Mouse (Mus musculus) megakaryocyte-erythroid progenitor cell, adult 5-6 weeks (primary cell): ENCODE measurements around the gene Pou2f1. TPM values are rescaled to one million over a fixed set of nuclear protein-coding genes. Genes with fewer than 3 reads are reported as not detected.

ENCODE experiments used
- ATAC-seq: replicated peaks from 2 replicates; pipeline ENCODE4 v1.8.0; 2016; ENCODE audit warnings: mild to moderate bottlenecking, inconsistent platforms; ENCODE audit not compliant: severe bottlenecking, poor library complexity, low FRiP score, low TSS enrichment
- total RNA-seq, 2 experiments: library from RNA; stranded (forward) in 1 of 2; stranded (reverse) in 1 of 2; fragments of 200-1000, 215-1000 nt in 1 of 2; fragments of >200 nt in 1 of 2; fragmentation: Nextera tagmentation in 1 of 2; gene quantifications; 2 replicates each; pipeline ENCODE4 v1.2.3; 2014 to 2017

Pou2f1 gene
- total RNA-seq, 2 experiments from 2014 or later, result 13.0 to 28.8 TPM

DNA sequence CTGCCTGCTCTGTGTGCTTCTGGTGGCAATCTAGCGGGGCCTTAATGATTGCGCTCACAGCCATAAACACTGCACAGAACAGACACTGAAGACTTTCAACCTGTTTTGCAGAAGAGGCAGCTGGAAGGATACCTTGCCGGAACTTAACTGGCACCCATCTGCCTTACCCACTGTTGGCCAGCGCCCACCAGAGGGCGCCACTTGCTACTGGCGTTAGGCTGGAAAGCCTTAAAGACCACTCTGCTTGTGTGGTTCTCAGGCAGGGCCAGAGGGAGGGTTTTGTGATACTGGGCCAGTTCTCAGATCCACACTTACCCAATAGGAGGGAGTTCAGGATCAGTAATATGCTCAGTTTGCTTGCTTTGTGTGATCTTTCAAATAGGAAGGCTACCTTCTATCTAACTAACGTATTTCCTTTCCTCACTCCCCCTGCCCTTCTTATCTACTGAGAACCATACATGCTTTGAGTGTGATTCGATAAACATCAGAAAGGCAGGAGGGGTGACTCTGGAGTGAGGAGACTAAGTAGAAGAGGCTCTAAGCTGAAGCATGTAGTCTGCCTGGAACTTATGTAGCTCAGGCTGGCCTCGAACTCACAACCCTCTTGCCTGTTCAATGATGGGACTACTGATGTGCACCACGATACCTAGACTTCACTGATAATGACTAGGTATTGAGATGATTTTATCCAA lies 148.6 kb downstream of the Pou2f1 start:
- peak; percentile 66 for ATAC-seq

DNA sequence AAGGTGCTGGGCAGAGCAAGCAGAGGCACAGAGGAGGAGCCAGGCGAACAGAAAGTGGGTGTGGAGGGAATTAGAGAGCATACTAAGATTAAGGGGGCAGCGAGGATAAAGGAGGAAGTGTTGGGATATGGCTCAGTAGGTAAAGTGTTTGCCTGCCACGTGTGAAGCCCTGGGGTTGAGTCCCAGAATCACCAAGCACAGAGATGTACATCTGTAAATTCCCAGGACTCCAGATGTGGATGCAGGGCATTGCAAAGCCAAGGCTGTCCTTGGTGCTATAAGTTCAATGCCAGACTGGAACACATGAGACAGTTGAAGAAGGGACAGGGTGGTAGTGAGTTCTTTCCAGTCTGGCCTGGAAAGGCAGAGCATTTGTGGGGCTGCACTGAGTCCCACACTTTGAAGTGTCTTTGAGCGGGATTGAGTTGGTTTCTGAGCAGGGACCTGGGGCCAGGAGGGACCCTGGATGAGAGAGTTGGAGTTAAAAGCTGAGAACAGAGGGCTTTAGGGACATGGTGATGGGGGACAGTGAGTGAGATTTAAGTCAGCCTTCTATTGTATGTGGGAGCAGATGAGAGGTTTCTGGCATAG lies 149.3 kb downstream of the Pou2f1 start:
- ATAC-seq, result no peak

DNA sequence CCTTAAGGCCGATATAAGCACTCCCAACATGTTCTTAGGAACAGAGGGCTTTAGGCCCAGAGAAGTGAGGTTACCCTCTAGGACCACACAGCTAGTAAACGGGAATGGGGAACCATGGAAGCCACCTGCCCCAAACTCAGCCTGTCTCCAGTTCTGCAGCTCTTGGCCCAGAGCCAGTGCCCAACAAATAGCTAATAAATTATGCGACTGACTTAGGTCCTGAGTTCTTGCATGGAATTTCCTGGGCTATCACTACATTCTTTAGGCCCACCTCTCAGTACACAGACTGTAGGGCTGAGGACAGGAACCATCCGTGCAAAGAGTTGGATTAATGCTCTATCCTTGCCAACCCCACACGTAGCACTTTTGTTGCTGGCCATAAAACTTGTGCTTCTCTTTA lies 150.3 kb downstream of the Pou2f1 start:
- ATAC-seq, result no peak

DNA sequence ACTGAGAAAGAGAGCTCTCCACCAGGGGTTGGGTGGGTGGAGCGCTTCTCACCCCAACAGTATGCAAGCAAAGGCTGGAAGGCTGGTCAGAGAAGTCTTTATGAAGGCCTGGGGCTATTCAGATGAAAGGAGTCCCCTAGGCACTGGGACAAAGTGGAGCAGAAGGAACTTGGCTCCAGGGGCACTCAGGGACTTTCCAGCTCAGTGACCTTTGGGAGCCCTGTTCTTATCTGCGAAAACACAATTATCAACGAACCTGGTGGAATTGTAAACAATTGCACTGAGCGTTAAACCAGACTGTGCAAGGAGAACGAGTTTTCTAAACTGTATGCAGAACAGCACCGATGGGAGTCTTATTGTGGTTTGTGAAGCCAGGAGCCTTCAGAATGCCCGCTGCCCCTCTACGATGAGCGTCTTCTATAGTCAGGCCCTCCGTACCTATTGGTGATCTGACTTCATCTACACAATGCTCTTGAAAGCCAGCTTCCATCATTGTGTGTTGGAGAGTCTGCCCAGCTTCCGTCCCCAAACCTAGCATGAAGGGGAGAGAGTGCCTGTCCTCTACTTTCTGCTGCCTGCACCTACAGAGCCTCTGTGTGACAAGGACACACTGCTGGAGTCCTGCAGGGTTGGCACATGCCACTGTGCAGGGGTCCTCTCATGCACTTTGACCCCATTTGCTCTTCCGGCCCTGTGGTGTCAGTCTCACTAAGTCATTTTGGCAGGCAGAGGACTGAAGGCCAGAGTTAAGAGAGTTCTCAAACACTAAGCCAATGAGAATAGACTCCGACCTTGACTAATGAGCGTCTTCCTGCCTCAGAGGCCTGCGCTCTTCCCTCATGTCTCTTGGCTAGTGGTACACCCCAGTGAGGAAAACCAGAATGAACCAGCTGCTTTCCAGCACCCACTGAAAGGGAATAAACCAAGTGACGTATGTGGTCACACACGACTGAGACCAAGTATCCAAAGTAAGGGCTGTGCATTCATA lies 152.7 kb downstream of the Pou2f1 start:
- ATAC-seq, result no peak

DNA sequence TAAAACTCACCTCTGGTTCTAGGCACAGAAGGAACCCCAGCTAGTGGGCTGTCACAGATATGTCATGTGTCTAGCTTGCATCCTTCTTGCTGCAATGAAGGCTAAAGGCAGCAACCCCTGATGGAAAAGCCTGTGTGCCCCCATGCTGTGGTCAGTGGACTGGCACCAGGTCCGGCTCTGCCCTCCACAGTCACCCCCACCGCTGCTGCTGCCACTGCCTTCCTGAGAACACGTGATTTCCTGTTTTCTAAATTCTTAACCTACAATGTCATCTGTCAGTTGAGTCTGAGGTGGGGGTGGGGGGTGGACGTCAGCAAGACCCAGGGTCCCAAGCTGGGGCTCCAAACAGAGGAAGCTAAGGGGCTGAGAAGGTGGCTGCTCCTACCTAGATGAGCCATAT lies 153.6 kb downstream of the Pou2f1 start:
- no peak for ATAC-seq

DNA sequence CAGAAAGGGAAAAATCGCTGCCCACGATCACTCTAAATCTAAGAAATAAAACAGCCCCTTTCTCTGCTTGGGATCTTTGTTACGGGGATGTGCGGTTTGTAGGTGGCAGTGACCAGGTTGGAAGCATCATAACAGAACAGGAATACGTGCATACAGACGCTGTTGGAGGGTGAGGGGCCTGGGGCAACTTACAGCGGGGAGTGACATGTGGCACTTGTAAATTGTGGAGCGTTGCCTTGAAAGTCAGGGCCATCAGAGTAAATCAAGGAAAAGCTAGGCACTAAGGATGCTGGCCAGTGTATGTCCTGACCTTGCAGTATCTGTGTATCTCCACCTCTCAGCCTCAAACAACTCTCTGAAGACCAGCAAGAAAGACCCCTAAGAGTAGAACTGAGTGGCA lies 154.1 kb downstream of the Pou2f1 start:
- ATAC-seq, result no peak

DNA sequence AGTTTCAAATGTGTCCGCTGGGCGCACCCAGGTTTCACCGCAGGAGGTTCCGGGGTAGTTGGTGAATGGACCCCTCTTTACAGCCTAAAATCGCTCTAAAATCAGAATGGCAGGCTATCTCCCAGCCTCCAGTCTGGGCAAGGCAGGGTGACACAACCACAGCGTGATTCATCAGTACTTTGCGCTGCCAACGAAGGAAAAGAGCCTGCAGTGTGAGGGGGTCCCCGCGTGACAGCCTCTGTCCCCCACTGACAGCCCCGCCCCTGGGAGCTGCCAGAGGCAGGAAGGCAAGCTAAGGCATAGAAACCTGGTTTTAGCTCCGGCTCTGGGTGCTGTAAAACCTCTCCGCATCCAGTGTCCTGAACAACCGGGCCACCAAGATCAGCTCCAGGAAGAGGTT lies 157.1 kb downstream of the Pou2f1 start:
- ATAC-seq, result peak; percentile 41

DNA sequence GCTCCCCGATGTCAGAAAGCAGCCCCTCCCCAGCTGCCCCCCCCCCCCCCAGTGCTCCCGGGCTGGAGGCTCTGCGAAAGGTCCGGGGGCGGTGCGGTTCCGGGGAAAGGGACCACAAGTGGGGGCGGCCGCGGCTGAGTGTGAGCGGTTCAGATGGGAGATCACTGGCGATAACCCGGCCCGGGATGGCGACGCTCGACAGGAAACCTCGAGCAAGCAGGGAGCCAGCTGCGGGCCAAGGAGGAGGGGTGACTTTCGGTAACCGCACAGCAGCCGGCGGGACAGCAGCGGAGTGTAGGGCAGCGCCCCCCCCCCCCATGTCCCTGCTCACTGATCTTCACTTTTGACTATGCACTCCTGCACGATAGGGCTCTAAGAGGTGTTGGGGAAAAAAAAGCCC lies 157.5 kb downstream of the Pou2f1 start:
- peak; percentile 56 for ATAC-seq

DNA sequence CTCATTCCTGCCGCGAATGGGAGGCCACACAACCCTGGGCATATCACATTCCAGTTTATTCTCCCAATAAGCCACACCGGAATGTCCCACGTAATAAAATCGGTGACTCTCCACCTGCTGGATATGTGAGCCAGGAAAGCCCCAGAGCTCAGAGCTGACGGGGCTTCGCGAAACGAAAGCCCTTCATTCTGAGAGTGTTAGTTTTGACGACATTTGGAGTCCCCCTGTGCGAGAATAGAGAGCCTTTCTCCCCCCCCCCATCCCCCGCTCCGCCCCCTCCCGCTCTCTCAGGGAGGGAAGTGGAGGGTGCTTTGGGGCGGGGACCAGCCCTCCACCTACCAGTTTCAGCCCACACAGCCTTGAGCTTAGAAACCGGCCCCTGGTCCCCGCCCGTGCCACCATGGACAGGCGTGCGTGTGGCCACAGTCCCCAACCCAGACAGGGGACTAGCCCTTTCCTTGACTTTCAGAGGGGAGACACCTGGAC lies 158.0 kb downstream of the Pou2f1 start:
- peak; percentile 18; the same call in 1 of the 2 replicates for ATAC-seq

DNA sequence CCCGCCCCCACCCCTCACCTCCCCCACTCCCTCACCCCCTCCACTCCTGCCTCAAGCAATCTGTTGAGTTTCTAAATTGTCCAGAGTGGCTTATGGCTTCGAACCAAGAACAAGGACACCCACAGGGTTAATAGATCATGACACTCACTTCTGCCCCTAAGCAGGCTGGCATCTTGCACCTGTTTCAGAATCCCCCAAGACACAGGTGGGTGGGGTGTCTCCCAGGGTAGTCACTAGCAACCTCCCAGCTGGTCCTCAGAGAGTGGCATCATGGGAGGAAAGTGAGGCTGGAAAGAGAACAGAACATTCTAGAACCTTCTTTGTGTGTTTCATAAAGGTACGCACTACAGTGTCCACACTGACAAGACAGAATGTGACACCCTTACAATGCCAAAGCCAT lies 158.9 kb downstream of the Pou2f1 start:
- no peak for ATAC-seq

DNA sequence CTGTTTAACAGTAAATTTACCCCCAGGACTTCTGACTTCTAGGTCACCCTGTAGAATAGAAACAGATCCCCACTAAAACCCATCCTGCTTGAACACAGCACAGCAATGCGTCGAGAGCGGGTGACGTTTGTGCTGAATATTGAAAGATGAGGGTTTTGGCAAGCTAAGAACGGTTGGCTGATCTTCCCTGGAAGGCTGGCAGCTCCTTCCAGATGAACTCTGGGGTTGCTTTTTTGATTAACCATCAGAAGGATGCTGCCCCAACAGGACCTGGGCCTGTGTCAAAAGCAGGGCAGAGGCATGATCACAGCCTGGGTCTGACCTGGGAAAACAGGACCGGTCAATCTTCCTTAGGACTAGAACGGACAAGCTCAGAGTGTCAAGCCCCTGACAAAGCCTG lies 160.3 kb downstream of the Pou2f1 start:
- ATAC-seq, result no peak

DNA sequence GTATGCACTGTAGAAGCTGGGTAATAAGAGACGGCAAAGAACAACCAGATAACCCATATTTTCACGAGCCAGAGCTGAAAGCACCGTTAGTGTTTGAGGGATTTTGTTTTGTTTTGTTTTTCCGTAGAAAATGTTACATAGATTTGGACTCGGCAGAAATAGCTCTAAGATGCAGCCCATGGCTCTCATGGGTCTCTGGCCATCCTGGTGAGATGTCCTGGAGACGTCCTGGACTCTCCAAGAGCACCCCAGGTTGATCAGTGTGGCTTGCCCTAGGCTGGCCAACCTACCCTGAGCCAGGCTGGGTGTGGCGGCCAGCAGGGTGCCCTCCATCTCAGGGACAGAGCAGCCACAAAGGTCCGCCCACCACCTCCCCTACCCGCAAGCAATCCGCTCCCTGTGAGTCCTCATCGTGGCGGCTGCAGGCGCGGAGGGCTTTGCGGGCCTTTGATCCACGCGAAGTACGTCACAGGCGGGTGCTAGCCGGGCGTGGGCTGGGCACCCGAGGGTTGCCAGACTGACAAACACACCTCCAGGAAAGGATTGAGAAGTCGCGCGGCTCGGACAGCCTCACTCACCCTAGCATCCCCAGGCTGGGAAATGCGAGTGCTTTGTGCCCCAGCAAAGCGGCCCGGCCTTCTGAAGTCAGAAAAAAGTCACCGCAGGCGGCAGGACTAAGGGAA lies 161.8 kb downstream of the Pou2f1 start:
- peak; percentile 58 for ATAC-seq

DNA sequence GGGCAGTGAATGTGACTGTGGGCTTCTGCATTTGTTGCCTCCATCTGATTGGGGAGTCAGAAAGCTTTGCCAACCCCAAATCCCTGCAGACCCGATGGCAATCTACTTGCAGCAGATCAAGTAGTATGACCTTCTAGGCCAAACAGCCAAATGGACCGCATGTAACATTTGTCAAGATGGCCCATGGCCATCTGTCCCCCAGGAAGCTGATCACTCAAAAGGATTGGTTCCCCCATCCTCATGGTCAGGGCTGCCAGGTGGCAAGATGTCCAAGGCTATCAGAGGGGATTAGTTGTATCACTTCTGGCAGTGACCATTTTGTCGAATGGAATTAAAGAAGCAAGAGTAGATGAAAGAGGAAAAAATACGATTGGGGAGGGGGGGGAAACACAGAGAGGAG lies 163.3 kb downstream of the Pou2f1 start:
- no peak for ATAC-seq

DNA sequence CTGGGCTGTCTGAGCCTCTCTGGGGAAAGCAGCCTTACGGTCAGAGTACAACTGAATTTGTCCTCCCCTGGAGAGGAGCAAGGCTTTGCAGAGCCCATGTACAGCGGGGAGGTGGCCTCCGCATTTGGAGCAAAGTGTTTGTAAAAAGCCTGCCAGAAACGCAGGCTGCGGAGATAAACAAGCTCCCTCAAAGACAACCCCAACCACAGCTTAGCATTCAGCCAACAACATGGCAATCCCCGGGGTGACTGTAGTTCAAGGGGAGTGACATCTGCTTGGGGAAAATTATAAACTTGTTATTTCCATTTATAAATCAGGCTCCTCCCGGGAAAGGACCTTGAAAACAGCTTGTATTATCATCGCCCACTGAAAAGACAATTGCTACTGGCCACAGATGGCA lies 164.9 kb downstream of the Pou2f1 start:
- no peak for ATAC-seq

DNA sequence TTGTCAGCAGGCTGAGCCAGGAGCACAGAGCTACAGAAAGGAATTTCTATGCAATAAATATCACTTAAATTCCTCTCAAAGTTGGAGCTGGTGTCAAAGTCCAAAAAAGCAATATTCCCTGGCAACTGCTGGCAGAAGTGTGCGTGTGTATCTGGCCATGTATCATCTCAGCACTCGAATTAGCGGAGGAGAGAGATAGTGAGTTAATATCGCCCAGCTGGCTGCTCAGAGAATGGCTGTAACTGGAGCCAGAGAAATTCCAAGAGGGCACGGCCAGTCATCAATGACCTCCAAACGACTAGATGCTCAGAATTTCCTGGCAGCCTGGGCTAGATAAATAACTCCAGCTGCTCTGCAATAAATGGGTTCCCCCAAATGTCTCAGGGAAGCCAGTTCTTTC lies 166.0 kb downstream of the Pou2f1 start:
- ATAC-seq, result no peak

DNA sequence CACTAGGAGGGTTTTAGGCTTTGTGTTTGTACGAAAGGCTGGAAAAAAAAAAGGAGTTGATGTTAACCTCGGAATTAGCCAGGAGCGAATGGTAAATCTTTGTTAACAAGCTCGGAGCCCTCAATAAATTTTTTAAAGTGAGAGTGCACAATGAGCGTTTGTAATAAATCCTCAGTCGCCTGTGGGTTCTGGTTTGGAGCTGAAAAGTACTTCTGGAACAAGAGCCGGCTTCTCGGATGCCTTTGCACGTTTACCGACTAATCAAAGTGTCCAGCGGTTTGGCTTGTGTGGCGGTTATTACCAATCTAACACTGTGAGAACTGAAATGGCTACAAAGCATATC lies 167.9 kb downstream of the Pou2f1 start:
- ATAC-seq, result no peak

DNA sequence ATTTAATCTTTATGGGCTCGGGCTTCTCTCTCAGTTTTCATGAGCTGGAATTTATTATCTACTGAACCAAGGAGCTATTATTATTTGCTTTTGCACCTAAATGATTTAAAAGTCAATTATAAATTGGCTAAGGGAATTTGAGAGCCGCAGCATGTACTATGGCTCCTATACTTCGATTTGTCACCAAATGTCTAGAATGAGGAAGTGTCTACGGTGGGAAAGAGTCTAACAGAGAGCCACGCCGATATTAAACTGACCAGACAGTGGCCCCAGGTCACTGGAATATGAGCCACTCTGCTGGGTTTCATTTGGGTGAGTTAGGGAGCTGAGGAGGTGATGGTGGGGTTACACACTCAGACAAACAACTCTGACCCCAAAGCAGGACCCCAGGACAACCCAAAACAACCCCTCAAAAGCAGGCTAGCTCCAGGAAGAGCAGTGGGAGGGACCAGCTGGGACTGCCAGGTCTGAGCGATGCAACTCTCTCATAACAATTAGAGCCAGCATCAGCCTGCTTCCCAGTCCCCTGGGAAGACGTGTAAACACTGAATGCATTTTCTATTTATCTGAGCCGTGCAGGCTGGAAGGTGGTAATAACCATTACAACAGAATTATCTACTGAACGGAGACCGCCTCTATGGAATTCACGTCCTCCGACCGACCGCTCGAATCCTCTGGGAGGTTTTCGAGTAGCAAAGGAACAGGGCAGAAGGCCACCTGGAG lies 168.4 kb downstream of the Pou2f1 start:
- no peak for ATAC-seq

DNA sequence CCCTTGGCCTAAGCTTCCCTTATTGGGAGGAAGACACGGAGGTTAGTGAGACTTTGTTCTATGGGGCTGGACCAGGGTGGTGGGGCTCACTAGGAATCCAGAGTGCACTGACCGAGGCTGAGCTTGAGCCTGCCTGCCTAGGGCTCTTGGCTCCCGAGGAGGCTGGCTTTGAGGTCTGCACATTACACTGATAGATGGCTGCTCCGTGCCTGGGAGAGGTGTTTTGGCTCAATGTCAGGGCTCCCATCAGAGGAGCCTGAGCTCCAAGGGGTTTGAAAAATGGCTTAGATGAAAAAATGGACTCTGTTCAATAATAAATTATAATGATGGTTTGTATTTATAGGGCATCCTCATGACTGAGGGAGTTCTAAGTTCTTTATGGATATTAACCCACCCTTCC lies 169.2 kb downstream of the Pou2f1 start:
- no peak; the same call in 1 of the 2 replicates for ATAC-seq

DNA sequence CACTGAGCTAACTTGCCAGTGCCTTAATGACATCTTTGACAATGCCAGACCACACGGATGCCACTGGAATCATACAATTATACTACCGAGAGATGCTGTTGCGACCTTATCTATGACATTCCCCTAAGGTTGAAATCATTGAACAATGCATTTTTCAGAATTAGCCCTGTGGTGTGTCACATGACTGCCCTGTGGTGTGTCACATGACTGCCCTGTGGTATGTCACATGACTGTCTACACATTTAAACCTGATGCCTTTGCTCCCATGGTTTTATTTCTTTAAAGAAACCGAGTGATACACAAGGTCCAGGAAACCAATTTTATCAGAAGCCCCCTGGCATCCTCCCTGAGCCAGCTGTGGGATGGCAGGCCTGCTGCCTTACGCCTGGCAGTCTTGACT lies 172.6 kb downstream of the Pou2f1 start:
- no peak for ATAC-seq
